Mouse (Mus musculus): ENCODE measurements at regions not wholly inside any gene's neighbourhood (a gene's known extent, or its start where the extent isn't known, plus 50 kb on each side); places are given as distances from the start of the nearest gene placed in this dataset.

- no peak for DNase-seq (ENCODE audit: low spot score in 2 of 2)
Measured at GRCm38 (mm10) chr15:62294786-62295185, 1372.0 kb upstream of the A1bg start.

- no peak for DNase-seq (ENCODE audit: low spot score in 2 of 2)
Measured at GRCm38 (mm10) chr15:62292876-62293275, 1370.1 kb upstream of the A1bg start.

GRCm38 (mm10) chr15:62290687-62291086 is 1367.9 kb upstream of the A1bg start:
- no peak for DNase-seq (ENCODE audit: low spot score in 2 of 2)

- DNase-seq (ENCODE audit: low spot score in 2 of 2), result no peak
Measured at GRCm38 (mm10) chr15:62286666-62287655, 1364.1 kb upstream of the A1bg start.

- DNase-seq (ENCODE audit: low spot score in 2 of 2), result no peak
Measured at GRCm38 (mm10) chr15:62284606-62285531, 1362.1 kb upstream of the A1bg start.

GRCm38 (mm10) chr15:62283661-62284429 is 1361.0 kb upstream of the A1bg start:
- no peak for DNase-seq (ENCODE audit: low spot score in 2 of 2)

GRCm38 (mm10) chr15:62282646-62283045 is 1359.8 kb upstream of the A1bg start:
- DNase-seq (ENCODE audit: low spot score in 2 of 2), result no peak

GRCm38 (mm10) chr15:62282116-62282515 is 1359.3 kb upstream of the A1bg start:
- DNase-seq (ENCODE audit: low spot score in 2 of 2), result no peak

GRCm38 (mm10) chr15:62279526-62279925 is 1356.7 kb upstream of the A1bg start:
- no peak for DNase-seq (ENCODE audit: low spot score in 2 of 2)

GRCm38 (mm10) chr15:62274818-62275217 is 1352.0 kb upstream of the A1bg start:
- DNase-seq (ENCODE audit: low spot score in 2 of 2), result no peak

GRCm38 (mm10) chr15:62273855-62274488 is 1351.2 kb upstream of the A1bg start:
- DNase-seq (ENCODE audit: low spot score in 2 of 2), result no peak

GRCm38 (mm10) chr15:62272755-62273154 is 1349.9 kb upstream of the A1bg start:
- no peak for DNase-seq (ENCODE audit: low spot score in 2 of 2)

GRCm38 (mm10) chr15:62271428-62271827 is 1348.6 kb upstream of the A1bg start:
- DNase-seq (ENCODE audit: low spot score in 2 of 2), result no peak

GRCm38 (mm10) chr15:62268189-62268588 is 1345.4 kb upstream of the A1bg start:
- DNase-seq (ENCODE audit: low spot score in 2 of 2), result no peak

GRCm38 (mm10) chr15:62267536-62267935 is 1344.7 kb upstream of the A1bg start:
- no peak for DNase-seq (ENCODE audit: low spot score in 2 of 2)

GRCm38 (mm10) chr15:62266025-62266424 is 1343.2 kb upstream of the A1bg start:
- no peak for DNase-seq (ENCODE audit: low spot score in 2 of 2)

- DNase-seq (ENCODE audit: low spot score in 2 of 2), result peak in 1 of 2 experiments; percentile 41
Measured at GRCm38 (mm10) chr15:62265484-62265937, 1342.7 kb upstream of the A1bg start.

GRCm38 (mm10) chr15:62264966-62265365 is 1342.2 kb upstream of the A1bg start:
- no peak for DNase-seq (ENCODE audit: low spot score in 2 of 2)

GRCm38 (mm10) chr15:62264183-62264582 is 1341.4 kb upstream of the A1bg start:
- no peak for DNase-seq (ENCODE audit: low spot score in 2 of 2)

- no peak for DNase-seq (ENCODE audit: low spot score in 2 of 2)
Measured at GRCm38 (mm10) chr15:62262487-62262886, 1339.7 kb upstream of the A1bg start.

GRCm38 (mm10) chr15:62261520-62261919 is 1338.7 kb upstream of the A1bg start:
- DNase-seq (ENCODE audit: low spot score in 2 of 2), result no peak
